Mouse (Mus musculus): ENCODE data around the gene Tns1.

DNA sequence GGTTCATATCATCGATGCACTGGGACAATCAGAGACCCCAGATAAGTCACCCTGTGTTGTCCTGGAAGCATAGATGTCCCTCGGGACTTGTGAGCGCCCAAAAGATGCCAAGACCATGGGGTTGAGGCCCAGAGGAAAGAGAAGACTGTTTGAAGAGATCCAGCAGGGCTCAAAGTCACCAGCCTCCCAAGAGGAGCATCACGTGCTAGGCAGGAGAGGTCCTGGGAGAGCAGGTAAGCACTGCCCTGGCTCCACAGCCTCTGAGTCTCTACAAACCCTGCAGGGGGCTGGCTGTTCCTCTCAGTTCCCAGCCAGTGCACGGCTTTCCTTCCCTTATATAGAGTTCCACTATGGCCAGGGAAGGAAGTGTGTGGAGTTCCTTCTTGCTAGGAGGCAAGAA is 101.7 kb downstream of the Tns1 start:
- TF ChIP-seq POLR2A (IDR thresholded peaks at IDR 0.05; ENCODE audit: borderline replicate concordance, low read depth, low read length) (no peak), CTCF (IDR thresholded peaks at IDR 0.05; ENCODE audit: low read depth, low read length) (no peak)

Measured in bone marrow macrophage, adult 2 months (primary cell).